Mouse (Mus musculus): ENCODE data around the gene Nudt16l1.

DNA sequence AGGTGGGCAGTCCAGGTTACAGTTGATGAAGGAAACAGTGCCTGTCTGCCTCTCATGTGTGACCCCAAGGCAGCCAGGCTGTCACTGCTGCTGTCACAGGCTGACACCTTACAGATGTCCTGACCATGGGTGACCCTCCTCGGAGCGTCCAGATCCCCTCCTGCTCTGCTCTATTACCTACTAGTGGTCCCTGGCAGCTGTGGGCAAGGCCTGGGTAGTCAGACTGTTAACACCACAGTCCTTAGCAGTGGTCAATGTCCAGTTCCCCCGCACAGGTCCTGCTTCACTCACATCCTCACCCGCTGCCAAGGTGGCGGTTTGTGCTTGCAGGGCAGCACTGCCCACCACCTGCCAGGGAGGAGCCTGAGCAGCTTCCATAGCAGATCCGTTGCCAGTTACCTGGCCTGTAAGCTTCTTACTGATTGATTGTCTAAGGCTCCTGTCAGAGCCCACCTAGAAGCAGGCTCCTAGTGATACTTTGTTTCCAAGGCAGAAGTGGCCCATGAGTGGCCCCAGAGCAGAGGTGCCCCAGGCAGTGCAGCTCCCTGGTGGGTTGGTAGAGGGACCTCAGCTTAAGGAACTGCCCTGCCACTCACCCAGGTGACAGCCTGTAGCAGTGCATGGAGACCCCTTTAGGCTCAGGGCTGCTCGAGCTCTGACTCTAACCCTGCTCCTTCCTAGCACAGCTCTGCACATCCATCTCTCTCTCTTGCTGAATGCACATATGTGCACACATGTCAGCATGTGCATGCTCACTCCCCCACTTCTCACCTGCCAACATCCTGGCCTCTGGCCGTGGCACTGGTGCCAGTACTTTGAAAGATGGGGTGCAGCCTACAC, 990 bp upstream of the Nudt16l1 start:
- TF ChIP-seq CTCF (IDR thresholded peaks at IDR 0.05; ENCODE audit: extremely low read depth, insufficient read depth, insufficient read length, insufficient replicate concordance) (no peak), POLR2A (IDR thresholded peaks at IDR 0.05; ENCODE audit: low read depth, low read length) (no peak)

All from spleen, adult 2 months (tissue).